Mouse (Mus musculus) heart, embryonic 16.5 days (tissue): Measurements from ENCODE around the gene Ptpn4. TPM values are rescaled to one million over a fixed set of nuclear protein-coding genes. Genes with fewer than 3 reads are reported as not detected.

ENCODE experiments used
- ATAC-seq: fragments of 200-750 bp; cut with Nextera tagmentation; replicated peaks from 2 replicates; pipeline ENCODE4 v1.8.0; 2017; ENCODE audit warnings: moderate number of reproducible peaks; ENCODE audit not compliant: insufficient read depth, low FRiP score; ENCODE audit errors: extremely low read depth
- H3K27ac ChIP-seq: fragments of 300-500 bp; sonication (generic); 2 replicates; pipeline ENCODE4 v1.5.1; 2014; ENCODE audit warnings: mild to moderate bottlenecking, low read length, control low read depth, moderate library complexity
- H3K27me3 ChIP-seq: fragments of 300-500 bp; sonication (generic); 2 replicates; pipeline ENCODE4 v1.6.1; 2014; ENCODE audit warnings: low read length, mixed read lengths; ENCODE audit not compliant: control insufficient read depth, insufficient read depth
- H3K36me3 ChIP-seq: fragments of 300-500 bp; sonication (generic); 2 replicates; pipeline ENCODE4 v1.6.1; 2014; ENCODE audit not compliant: control insufficient read depth, insufficient read depth
- H3K4me1 ChIP-seq: fragments of 300-500 bp; sonication (generic); 2 replicates; pipeline ENCODE4 v1.6.1; 2014; ENCODE audit warnings: low read length, mixed read lengths; ENCODE audit not compliant: control insufficient read depth, insufficient read depth
- H3K4me2 ChIP-seq: fragments of 300-500 bp; sonication (generic); 2 replicates; pipeline ENCODE4 v1.6.1; 2014; ENCODE audit warnings: low read depth, mild to moderate bottlenecking, control low read depth, low read length
- H3K4me3 ChIP-seq: fragments of 300-500 bp; sonication (generic); 2 replicates; pipeline ENCODE4 v1.5.1; 2014; ENCODE audit warnings: mild to moderate bottlenecking, control low read depth, low read length
- H3K9ac ChIP-seq: fragments of 300-500 bp; sonication (generic); 2 replicates; pipeline ENCODE4 v1.6.1; 2014; ENCODE audit warnings: low read length, control low read depth
- H3K9me3 ChIP-seq: fragments of 300-500 bp; sonication (generic); replicated peaks from 2 replicates; pipeline ENCODE4 v1.6.1; 2016; ENCODE audit warnings: low read length; ENCODE audit not compliant: control insufficient read depth
- WGBS: fragments of 180-500 bp; shearing (Covaris S2); extraction: QIAGEN DNeasy Blood & Tissue Kit; methylation state at CpG from one replicate; pipeline ENCODE4 v1.1.7; 2014; 5-methylcytosine and 5-hydroxymethylcytosine counted together
- polyA plus RNA-seq: library from polyadenylated mRNA; unstranded; fragments of >200 nt; fragmentation: Nextera tagmentation; extraction: Ambion mirVana; gene quantifications from 2 replicates; pipeline ENCODE4 v1.2.1, GENCODE M21; 2015

Gene Ptpn4
- 4.8 and 5.0 TPM in 2 replicates for polyA plus RNA-seq

DNA sequence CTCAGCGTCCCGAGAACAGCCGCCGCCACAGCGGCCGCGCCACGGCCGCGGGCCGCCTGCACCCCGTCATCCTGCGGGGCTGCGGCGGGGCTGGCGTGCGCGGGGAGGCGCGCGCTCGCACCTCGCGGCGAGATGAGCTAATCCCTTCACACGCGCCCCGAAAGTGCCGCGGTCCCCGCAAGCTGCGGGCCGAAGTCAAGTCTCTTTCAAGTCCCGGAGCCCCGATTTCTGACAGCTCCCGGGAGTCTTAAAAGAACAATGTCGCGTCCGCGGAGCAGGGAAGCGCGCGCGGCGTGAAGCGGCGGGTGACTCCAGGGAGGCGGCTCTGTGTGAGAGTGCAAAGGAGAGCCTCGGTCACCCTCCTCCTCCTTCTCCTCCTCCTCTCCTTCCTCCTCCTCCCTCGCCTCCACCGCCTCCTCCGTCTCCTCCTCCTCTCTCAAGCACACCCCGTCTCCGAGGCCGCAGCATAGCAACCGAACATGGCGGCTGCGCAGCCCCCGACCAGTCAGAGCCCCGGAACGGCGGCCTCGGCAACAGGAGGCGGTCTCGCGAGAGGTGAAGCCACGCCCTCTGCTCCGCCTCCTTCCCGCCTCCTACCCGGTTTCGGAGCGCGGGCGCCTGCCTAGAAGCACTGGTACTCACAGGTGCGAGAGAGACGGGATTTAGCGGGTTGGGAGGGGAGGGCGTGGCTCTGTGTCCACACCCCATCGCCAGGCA is at the start of gene Ptpn4:
Gene Ptpn4, minus strand, starts transcription at position 579 of the 717 bp plus-strand sequence.
- peak within 1 kb of the TSS; percentile 83 for H3K4me3 ChIP-seq
- ATAC-seq = peak; percentile 98
- H3K27ac ChIP-seq = peak within 1 kb of the TSS; percentile 88
- no peaks in the 10 kb centered on the region for H3K36me3 ChIP-seq
- H3K4me1 ChIP-seq = peaks cover 7% of the 10 kb centered on the region; the same call in 1 of the 2 replicates
- no peaks in the 10 kb centered on the region for H3K9me3 ChIP-seq
- no peaks in the 10 kb centered on the region for H3K27me3 ChIP-seq
- under 1% methylated on average over 73 of the region's 79 CpGs for WGBS
- H3K9ac ChIP-seq = peak within 1 kb of the TSS; percentile 95
- H3K4me2 ChIP-seq = peak within 1 kb of the TSS; percentile 71

DNA sequence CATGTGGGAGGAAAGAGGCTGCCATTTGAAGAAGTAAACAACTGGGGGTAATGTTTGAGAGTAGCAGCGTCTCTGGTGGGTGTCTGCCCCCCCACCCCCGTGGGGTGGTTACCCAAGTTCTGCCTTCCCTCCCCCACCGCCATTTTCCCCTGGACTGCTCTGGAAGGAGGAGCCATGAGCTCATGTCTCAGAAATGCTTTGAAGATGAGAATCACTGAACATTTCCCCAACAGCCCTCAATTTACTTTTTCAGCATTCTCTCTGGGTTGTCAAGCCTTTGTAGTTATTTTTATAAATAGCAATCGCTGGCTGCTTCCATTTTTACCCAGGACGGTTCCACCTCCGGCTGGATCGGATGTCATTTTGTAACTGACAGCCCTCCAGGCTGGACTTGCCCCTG is 48.9 kb upstream of the Ptpn4 start:
- Histone ChIP-seq H3K36me3 (no peaks in the 10 kb centered on the region), H3K4me1 (peaks cover 4% of the 10 kb centered on the region; the same call in 1 of the 2 replicates), H3K4me3 (no peak overlapping the region), H3K27me3 (no peaks in the 10 kb centered on the region), H3K4me2 (0 out of 2 replicates have a peak overlapping the region, but pooled peaks have one; percentile 15), H3K9me3 (no peaks in the 10 kb centered on the region), H3K27ac (no peak overlapping the region), H3K9ac (no peak overlapping the region)
- no peak for ATAC-seq
- 36% methylated on average over 7 of the region's 7 CpGs for WGBS

DNA sequence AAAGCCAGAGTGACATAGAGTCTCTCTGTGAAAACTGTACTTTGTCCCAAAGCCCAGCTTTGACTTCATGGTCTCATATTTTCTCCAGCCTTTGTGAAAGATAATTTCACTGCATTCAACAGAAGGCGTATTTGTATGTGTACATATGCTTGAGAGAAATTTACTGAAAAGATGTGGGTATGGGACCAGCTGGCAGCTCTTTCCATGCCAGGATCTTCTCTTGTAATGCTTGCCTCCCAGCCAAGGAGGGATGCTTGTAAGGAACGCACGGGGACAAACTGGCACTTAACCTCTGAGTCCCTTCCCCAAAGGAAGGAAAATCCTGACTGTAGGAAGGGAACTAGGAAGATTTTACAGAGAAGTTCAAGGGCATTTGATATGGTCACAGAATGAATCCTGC is 46.9 kb upstream of the Ptpn4 start:
- Histone ChIP-seq H3K27me3 (no peaks in the 10 kb centered on the region), H3K9ac (no peak overlapping the region), H3K36me3 (no peaks in the 10 kb centered on the region), H3K27ac (no peak overlapping the region), H3K9me3 (no peaks in the 10 kb centered on the region), H3K4me3 (no peak overlapping the region), H3K4me1 (peaks cover 4% of the 10 kb centered on the region; the same call in 1 of the 2 replicates), H3K4me2 (no peak overlapping the region)
- WGBS = 81% methylated on average over 3 of the region's 3 CpGs
- no peak for ATAC-seq

DNA sequence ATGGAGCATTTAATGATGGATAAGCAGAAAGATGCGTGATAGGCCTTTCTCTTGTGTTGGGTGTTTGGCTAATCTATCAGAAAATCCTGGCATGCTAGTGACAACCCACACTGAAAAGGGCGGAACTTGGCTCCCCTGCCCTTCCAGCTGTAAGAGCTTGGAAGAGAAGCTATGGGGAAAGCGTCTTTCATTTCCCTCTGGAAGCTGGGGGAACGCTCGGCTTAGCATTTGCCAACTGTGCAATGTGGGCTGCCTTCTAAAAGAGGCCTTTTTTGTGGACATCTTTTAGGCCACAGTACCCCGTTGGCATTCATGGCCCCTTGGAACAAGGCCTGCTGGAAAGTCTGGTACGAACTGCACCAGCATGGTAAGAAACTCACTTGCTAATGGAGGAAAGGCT is 41.5 kb upstream of the Ptpn4 start:
- no peaks in the 10 kb centered on the region for H3K9me3 ChIP-seq
- no peak for ATAC-seq
- no peak overlapping the region for H3K9ac ChIP-seq
- 73% methylated on average over 7 of the region's 7 CpGs for WGBS
- no peaks in the 10 kb centered on the region for H3K27me3 ChIP-seq
- H3K4me3 ChIP-seq = no peak overlapping the region
- H3K36me3 ChIP-seq = no peaks in the 10 kb centered on the region
- H3K4me2 ChIP-seq = no peak overlapping the region
- H3K27ac ChIP-seq = no peak overlapping the region
- H3K4me1 ChIP-seq = no peaks in the 10 kb centered on the region

DNA sequence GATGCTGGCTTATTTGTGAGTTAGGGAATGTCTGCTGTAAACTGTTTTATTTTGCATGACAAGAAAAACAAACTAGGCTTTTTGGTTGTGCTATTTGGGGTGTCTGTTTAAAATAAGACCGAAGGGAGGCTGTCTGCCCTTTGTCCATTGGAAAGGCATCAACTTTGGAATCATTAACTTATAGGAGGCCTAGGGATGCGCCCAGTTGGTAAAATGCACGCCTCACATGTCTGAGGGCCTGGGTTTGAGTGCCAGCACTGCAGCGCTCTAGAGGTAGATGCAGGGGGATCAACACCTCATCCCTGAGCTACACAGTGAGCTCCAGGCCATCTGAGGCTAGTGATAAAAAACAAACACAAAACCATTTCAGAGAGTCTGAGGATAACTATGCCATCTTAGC is 40.1 kb upstream of the Ptpn4 start:
- ATAC-seq = no peak
- no peak overlapping the region for H3K4me2 ChIP-seq
- H3K36me3 ChIP-seq = no peaks in the 10 kb centered on the region
- H3K4me3 ChIP-seq = no peak overlapping the region
- H3K9ac ChIP-seq = no peak overlapping the region
- no peaks in the 10 kb centered on the region for H3K27me3 ChIP-seq
- H3K9me3 ChIP-seq = no peaks in the 10 kb centered on the region
- H3K27ac ChIP-seq = no peak overlapping the region
- H3K4me1 ChIP-seq = no peaks in the 10 kb centered on the region
- 91% methylated on average over 4 of the region's 4 CpGs for WGBS

DNA sequence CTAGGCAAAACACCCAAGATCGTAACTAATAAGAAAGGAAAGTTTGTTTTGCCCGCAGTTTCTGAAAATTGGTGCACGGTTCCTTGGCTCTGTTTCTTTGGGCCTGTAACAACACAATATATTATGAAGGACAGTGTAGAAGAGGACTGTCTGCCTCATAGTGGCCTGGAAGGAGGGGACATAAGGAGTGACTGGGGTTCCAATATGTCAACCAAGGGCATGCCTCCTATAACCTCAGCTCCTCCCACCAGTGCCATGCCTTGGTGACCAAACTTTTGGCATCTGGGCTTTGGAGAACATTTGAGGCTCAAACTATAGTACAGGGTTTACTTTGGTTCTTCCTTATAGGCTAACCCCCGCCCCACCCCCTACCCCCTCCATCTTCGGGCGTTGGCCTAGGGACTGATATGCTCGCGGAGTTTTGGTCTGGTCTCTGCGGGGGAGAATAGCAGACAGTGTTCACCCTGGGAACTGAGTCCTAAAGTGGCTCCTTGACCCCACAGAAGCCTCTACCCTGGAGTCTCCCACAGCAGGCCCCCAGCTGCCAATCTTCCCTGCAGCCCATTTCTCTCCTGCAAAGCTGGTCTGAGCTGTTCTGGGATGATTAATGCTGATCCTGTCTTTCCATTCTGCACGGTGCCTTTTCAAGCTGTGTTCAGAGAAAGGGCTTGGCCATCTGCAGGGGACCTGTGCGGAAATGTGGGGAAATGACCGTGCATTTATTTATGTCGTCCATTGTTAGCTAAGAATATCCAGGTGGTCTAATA is 31.2 kb upstream of the Ptpn4 start:
- Histone ChIP-seq H3K4me2 (no peak overlapping the region), H3K4me3 (no peak overlapping the region), H3K27ac (no peak overlapping the region), H3K27me3 (no peaks in the 10 kb centered on the region), H3K9ac (no peak overlapping the region), H3K36me3 (no peaks in the 10 kb centered on the region), H3K4me1 (no peaks in the 10 kb centered on the region), H3K9me3 (no peaks in the 10 kb centered on the region)
- 62% methylated on average over 13 of the region's 13 CpGs for WGBS
- ATAC-seq = no peak

DNA sequence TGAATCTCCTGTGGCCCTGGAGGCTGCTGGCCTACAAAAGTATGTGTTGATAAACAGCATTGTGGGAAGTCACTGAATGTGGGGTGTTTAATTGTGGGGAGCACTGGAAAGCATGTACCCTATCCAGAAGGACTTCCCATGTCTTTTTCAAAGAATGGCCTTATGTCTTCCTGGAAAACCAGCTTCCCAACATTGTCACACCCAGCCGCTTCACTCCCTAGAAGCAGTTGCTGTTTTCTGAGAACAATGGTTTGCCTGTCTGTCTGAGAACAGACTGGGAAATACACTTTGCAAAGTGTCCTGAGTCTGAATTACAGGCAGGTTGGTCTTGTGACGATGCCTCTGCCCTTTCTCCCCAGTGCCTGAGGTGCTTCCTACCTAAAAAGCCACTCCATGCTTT is 29.9 kb upstream of the Ptpn4 start:
- no peaks in the 10 kb centered on the region for H3K9me3 ChIP-seq
- no peak overlapping the region for H3K9ac ChIP-seq
- H3K27me3 ChIP-seq = no peaks in the 10 kb centered on the region
- 59% methylated on average over 2 of the region's 2 CpGs for WGBS
- ATAC-seq = no peak
- no peak overlapping the region for H3K4me3 ChIP-seq
- H3K36me3 ChIP-seq = no peaks in the 10 kb centered on the region
- no peaks in the 10 kb centered on the region for H3K4me1 ChIP-seq
- no peak overlapping the region for H3K4me2 ChIP-seq
- H3K27ac ChIP-seq = no peak overlapping the region

DNA sequence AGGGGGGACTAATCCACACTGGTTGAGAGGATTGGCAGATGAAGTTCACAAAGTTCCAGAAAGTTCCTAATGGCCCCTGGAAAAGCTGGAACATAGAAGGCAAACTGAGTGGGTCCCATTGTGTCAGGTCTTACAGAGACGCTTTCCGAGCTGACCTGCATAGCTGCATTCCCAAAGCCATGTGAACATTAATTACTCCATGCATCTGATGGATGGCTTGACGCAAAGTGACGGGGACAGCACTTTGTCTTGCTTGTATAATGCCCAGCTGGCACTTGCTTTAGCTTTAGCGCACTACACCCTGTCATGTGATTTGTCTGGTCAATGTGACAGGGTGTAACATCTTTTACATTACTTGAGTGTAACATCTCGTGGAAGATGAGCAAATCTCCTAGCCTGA is 27.9 kb upstream of the Ptpn4 start:
- ATAC-seq = no peak
- 75% methylated on average over 6 of the region's 6 CpGs for WGBS

More for the DNA sequence above, 27.9 kb upstream of the Ptpn4 start:
- Histone ChIP-seq H3K27me3 (no peaks in the 10 kb centered on the region), H3K27ac (no peak overlapping the region), H3K36me3 (no peaks in the 10 kb centered on the region), H3K4me2 (no peak overlapping the region), H3K9me3 (no peaks in the 10 kb centered on the region), H3K4me3 (no peak overlapping the region), H3K4me1 (no peaks in the 10 kb centered on the region), H3K9ac (no peak overlapping the region)
